Mouse (Mus musculus) CH12F3 (cell line): Measurements from ENCODE around the gene Ctsd.

Experiments
- in situ Hi-C: fragments of 300-500 bp; cut with MboI; formaldehyde crosslinking; loops from 2 replicates; pipeline ENCODE4 v1.14.3; 2020; ENCODE audit warnings: low sequenced_read_pairs

Ctsd gene

DNA sequence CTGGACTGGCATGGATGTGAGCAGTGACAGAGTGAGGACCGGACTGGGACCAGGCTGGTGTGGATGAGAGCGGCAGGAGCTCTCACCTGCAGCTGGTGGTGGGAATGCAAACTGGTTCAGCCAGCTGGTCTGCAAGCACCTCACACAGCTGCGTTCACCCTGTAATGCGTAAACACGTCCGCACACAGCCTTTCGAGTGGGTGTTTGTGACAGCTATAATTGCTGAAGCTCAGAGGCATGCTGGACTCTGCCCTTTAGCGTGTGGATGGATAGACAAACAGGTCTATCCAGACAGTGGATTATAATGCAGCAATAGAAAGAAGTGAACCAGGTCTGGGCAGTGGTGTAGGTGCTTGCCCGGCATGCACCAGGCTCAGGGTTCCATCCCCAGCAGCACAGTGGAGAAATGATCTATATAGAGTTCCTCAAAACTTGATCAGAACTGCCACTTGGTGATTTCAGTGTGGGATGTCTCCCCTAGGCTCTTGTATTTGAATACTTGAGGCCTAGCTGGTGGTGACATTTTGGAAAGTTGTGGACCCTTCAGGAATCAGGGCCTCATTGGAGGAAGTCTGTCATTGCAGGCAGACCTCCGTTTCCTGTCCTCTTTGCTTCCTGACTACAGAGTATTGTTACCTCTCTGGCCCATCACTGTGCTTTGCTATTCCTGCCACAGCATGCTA is 46.1 kb downstream of the Ctsd start:
- in situ Hi-C loops, result no loop called here

DNA sequence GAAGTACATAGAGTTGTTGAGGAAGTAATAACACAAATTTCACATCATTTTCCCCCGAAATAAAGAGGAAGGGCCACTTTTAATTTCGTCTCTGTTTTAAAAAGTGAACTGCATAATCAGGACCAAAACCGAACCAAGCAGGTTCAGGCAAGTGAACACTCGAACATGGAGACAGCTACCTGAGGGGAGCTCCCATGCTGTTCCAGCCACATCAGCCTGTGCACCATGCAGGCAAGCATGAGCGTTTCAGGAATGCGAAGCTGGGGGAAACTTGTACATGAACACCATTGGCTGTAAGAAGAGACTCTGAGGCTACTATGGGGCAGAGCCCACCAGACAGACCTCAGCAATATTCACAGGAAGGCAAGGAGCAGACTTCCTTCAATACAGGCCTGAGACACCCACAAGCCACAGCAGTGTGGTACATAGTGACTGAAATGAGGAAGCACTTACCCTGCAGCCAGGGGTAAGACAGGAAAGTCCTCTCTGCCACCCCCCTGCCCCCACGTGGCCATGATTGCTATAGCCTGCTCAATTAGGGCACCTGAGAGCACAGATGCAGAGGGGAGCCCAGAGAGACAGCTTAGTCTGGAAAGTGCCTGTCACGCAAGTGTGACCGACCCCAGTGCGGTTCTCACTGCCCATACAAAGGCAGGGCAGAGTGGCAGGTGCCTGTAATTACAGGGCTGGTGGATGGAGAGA is 47.4 kb downstream of the Ctsd start:
- in situ Hi-C loops, result no loop called here

DNA sequence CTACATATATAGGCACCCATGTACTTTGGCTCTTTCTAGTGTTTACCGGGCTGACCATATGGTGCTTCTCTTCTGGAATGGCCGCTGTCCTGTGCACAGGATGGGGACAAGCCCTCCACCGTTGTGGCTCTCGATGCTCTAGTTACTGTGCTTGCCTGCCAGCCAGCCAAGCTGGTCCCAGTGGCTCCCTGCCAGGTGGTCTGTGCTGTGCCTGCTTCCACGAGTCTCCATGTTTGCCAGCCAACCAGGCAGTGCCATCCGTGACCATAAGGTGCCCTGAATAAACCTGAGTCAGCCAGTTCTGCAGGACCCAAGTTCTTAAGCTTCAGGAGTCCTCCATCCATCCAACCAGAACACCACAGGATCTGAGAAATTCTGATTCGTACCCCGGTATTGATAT is 52.7 kb downstream of the Ctsd start:
- in situ Hi-C loops, result loop anchor here (5.0 to 10.0 kb wide), 2 partner anchors 102 to 340 kb away; no protein-coding TSS in a partner anchor

DNA sequence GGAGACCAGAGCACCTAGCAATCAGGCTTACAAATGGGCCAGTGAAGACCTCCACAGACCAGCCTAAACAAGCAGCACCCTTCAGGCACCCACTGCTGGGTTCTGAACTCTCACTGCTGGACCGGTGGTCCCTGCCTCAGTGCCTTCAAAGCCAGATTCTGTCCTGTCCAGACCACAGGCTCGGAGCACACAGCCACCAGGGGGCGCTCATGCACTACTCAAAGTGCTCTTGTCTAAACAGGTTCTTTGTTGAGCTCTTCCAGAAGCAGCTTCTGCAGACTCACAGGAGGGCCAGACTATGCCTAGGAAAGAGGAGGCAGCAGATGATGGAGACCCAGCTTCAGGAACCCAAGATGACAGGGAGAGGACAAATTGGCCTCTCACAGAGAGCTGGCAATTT is 53.6 kb downstream of the Ctsd start:
- in situ Hi-C loops, result loop anchor here (10.0 kb wide), 1 partner anchor 341 kb away; no protein-coding TSS in a partner anchor

DNA sequence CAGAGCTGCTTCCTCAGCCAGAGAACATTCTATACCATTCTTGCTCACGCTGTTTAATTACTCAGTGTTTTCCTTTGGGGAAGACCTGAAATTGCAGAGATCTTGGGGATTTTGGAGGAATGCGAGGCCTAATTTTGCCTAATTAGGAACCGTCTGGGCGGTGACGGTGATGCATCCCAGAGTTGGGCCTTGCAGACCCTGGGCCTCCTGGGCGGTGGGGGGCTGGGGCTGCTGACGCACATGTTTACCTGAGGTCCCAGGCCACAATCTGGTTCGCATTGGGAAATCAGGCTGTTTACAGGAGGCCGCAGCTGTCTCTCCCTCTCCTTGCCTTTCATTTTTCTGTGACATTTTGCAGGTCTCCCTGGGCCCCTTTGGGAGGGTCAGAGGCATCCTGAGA is 55.1 kb downstream of the Ctsd start:
- in situ Hi-C loops, result loop anchor here (10.0 kb wide), 1 partner anchor 342 kb away; no protein-coding TSS in a partner anchor

DNA sequence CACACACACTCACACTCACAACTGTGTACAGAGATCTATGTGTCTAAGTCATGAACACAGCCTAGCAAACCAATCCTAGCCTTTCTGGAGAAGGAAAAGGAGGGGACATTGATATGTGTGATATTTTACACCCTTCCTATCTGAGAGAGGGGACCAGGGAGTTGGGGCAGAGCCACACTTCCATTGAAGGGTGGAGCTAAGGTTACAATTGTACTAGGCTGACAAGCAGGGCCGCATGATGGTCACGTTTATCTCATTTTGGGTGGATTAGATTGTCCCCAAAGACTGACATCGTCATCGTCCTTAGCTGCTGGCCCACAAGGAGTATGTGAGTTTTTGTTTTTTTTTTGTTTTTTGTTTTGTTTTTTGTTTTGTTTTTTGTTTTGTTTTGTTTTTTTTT is 56.6 kb downstream of the Ctsd start:
- in situ Hi-C loops, result loop anchor here (10.0 kb wide), 1 partner anchor 344 kb away; no protein-coding TSS in a partner anchor

DNA sequence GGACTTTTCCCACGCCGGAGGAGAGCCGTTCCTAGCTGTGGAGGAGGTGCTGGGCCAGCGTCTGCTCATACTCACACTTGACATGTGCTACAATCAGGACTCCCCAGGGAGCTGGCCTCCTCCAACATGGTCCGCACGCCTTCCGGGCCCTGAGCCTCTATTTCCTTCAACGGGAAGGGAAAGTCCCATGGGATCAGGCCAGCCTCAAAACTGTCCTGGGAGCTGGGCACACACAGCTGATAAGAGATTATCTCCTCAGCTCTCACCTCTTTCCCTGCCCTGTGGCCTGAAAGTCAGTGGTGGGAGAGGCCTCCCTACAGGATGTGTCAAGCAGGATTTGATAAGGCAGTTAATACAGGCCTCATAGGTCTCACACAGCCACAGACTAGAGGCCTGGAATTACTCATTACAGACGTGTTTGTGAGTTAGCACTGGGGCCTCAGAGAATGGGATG is 57.5 kb downstream of the Ctsd start:
- in situ Hi-C loops, result loop anchor here (10.0 kb wide), 1 partner anchor 345 kb away; no protein-coding TSS in a partner anchor

DNA sequence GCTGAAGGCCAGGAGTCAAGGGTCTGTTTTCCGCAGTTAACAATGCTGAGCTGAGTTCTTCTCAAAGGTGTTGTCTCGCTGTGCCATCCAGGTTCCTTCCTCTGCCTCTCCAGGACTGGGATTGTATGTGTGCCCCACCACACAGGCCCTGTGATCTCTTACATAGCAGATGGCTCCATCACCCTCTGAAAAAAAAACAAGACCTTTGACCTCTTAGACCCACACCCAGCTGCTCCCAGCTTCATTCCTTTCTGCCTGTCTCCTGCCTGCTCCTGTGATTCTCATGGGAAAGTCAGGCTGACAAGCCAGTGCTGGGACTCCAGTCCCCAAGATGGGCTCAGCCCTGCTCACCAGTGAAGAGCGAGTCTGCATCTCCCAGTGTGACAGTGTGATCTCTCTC is 59.3 kb downstream of the Ctsd start:
- in situ Hi-C loops, result no loop called here

DNA sequence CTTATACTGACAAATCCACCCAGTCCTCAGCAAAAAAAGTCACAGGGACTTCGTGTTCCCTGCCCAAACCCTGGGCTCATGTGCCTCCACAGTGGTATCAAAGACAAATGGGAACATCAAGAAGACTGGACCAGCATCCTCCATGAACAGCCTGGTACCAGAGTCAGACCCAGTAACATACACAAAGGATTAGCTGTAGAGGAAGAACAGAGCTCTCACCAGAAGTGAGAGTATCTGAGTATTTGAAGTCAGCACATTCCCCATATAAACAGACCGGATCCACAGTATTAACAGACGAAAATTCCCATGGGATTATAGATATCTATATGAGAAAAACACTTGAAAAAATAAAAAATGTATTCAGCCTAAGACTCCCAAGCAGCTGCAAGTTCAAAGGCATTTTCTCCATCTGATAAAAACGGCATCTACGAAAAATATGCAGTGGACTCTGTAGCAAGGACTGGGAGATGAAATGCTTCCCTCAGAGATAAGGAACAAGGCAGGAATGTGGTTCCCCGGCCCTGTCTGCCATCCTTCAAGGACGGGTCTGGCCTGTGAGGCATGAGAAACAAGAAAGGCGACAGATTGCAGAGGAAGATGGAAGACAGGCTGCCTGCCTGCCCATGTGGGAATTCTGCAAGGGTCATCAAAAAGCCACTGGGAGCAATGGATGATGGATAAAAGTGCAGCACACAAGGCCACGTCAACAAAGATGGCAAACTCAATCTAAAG is 61.0 kb downstream of the Ctsd start:
- in situ Hi-C loops, result no loop called here
